ENCODE assay signal across 12 mouse cellular contexts in the genomic region with DNA sequence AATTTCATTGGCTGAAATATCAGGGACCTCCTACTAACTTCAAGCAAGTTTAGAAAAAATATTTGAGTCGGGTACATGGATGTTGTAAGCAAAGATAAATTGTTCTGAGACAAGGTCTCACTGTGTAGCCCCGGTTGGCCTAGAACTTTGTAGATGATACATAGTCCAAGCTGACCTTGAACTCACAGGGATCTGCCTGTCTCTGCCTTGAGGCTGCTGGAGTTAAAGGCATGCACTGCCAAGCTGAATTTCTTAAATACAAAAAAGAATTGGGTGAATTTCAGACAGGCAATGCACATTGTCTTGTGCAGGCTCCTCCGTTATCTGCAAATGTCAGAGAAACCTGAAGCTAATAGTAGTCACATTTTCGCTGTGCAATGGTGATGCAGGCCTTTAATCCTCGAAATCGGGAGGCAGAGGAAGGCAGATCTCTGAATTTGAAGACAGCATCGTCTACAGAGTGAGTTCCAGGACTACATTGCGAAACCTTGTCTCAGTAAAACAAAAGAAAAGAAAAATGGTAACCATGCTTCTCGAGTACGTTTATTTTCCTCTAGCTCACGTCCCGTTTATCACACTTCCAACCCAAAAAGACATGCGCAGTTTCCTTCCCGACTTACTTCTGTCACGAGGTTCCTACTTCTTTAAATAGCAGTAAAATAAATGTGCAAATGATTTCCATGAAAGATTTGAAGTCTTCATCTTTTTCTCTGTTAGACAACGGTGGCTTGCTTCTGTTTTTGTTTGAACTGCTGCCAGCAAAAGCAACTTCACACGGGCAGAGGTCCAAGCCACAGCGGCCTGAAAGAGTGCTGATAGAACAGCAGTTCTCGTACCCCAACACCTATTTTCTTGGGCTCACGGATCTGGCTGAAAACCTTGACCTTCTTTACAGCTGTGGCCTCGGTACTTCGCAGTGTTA.
A peak's percentile ranks its signal among the peaks of the same experiment; 100 is the strongest.
DNase-seq lines count a peak whose midpoint lies in the region; ATAC-seq lines count a peak whose summit lies in the region.
"Had no signal": no experiment of that assay in that cellular context is flagged by ENCODE, and none has a peak within 500 bp of the region (broad histone marks: within the 10 kb centered on the region; RNA-seq: fewer than 3 reads in every experiment).

No protein-coding gene starts in this region.

- H3K9ac ChIP-seq in kidney, embryonic 15.5 days, result no peak overlapping the region

- 63% methylated on average over 22 of the region's 22 CpGs for WGBS in kidney, embryonic 15.5 days

- no peak for ATAC-seq in cerebellum, adult (ENCODE audit: insufficient number of reproducible peaks, low FRiP score, low TSS enrichment)
- no peak for ATAC-seq in kidney, embryonic 15.5 days (replicated peaks; ENCODE audit: low FRiP score)

- H3K4me2 ChIP-seq in kidney, embryonic 15.5 days, result 0 out of 2 replicates have a peak overlapping the region, but pooled peaks have one; percentile 2

- no peaks in the 10 kb centered on the region for H3K9me3 ChIP-seq in kidney, embryonic 15.5 days (replicated peaks)
- H3K9me3 ChIP-seq: limb, embryonic 10.5 days had no signal

- no peak overlapping the region for H3K27ac ChIP-seq in kidney, embryonic 15.5 days
- H3K27ac ChIP-seq: limb, embryonic 10.5 days had no signal

- intact Hi-C loops in heart, postnatal 10 days (cut with DNase I), result no loop called here

- no peak overlapping the region for H3K4me3 ChIP-seq in kidney, embryonic 15.5 days (replicated peaks)
- H3K4me3 ChIP-seq: limb, embryonic 10.5 days; myocyte had no signal

- DNase-seq in cerebellum, postnatal 14 days, result peak; percentile 8 to 11
- no peak for DNase-seq in kidney, postnatal 14 days
- peak; percentile 66 to 88 for DNase-seq in adrenal gland, adult (ENCODE audit: inconsistent age in 2 of 2, low spot score in 1 of 2)
- peak; percentile 34 to 47 for DNase-seq in heart, postnatal 10 days
- DNase-seq in T-cell, adult 2 months (ENCODE audit: low spot score), result no peak
- no peak for DNase-seq in embryo, embryonic 10 days (ENCODE audit: low spot score)
- DNase-seq: gastrocnemius, postnatal 25 days; thymus, postnatal 4 days had no signal

- H3K4me1 ChIP-seq in kidney, embryonic 15.5 days, result no peaks in the 10 kb centered on the region
- H3K4me1 ChIP-seq: limb, embryonic 10.5 days had no signal

- H3K27me3 ChIP-seq in kidney, embryonic 15.5 days, result no peaks in the 10 kb centered on the region

- H3K36me3 ChIP-seq in kidney, embryonic 15.5 days, result no peaks in the 10 kb centered on the region
- H3K36me3 ChIP-seq: limb, embryonic 10.5 days had no signal

Comparison
In these comparisons a context has a peak if more than half of its experiments do, and no peak if none do; other contexts are left out.
1. DNase-seq: peak in cerebellum, postnatal 14 days (2 of 2), adrenal gland, adult (2 of 2) and heart, postnatal 10 days (2 of 2); none in kidney, postnatal 14 days (single experiment), T-cell, adult 2 months (single experiment) and embryo, embryonic 10 days (single experiment).